Mouse (Mus musculus) heart, postnatal 4 days (tissue): ENCODE data around the gene Bak1. TPM values are rescaled to one million over a fixed set of nuclear protein-coding genes. Genes with fewer than 3 reads are reported as not detected.
A peak's percentile ranks its signal among the peaks of the same experiment; 100 is the strongest.

Experiments used
- DNase-seq: peaks from one replicate; pipeline ENCODE4 v3.0.0; 2021
- total RNA-seq, 2 experiments: library from RNA; stranded (reverse); gene quantifications; 2 replicates each; pipeline ENCODE4 v1.2.3; 2021

The Bak1 gene
- total RNA-seq, 2 experiments from 2014 or later, result 46.8 to 52.4 TPM

DNA sequence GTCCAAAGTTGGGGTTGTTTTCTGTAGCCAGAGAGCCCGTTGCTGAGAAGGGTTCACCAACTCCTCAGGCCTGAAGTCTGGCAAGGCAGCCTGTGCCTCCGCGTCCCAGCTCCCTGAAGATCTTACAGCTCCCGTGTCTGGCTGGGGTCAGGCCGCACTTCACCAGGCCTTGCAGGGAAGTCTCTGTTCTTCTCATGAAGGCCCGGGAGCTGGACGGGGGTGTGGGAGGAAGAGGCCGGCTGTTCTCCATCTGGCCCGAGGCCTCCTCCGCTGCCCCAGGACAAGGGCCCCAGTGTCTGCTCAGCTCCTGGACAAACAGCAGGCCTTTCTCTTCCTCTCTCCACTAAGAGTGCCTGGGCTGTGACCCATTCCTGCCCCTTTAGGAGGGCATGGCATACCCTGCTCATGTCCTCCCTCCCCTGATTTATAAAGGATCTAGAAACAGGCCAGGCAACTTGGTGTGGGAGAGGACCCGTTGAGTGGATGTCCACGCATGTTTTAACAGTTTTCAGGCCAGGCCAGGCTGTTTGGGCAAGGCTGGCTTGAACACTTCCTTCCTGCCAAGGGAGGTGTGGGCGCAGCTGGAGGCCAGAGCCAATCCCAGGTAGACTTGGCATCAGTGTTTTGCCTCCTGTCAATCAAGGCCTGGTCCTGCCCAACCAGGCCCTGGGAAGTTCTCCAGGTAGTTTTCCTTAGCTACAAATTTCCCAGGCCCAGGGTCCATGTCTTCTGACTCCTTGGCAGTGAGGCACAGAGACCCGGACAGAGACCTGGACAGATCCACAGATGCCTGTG lies 19.8 kb upstream of the Bak1 start:
- DNase-seq, result peak; percentile 47

DNA sequence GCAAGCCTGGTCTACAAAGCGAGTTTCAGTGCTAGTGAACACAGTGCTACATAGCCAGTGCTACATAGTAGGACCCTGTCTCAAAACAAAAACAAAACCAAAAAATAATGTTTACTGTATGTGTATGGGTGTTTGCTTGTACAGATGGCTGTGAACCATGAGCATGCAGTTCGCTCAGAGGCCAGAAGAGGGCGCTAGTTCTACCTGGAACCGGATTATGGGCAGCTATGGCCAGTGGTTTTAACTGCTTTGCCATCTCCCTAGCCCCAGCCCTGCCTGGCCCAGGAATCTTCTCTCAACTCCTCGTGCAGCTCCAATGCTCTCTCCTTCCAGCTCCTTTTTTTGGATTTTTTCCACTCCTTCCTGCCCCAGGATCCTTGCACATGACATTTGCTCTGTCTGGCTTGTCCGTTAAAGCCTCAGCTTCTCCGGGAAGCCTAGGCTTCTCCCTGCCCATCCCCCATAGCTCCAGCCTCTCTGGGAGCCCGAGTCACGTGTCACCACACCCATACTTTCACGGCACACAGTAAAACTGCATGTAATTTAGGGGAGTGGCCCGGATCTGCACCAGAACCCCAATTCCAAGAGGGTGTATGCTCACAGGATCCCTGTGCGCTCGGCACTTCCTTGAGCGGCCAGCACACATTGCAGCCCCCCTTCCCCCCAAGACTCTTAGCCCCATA lies 19.1 kb upstream of the Bak1 start:
- DNase-seq, result no peak

DNA sequence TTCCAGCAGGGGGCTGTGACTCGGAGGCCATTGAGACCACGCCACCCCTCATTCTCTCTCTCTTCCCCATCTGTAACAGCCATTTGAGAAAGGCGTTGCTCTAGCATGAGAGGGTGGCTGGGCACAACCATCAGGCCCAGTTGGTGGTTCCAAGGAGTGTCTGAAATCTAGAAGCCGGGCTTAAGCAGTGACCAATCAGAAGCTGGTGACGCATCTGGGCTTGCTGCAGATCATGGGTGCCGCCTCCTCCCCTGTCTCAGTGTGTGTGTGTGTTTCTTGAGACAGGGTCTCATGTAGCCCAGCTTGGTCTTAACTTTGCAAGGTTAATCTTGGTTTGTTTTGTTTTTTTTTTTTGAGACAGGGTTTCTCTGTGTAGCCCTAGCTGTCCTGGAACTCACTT lies 16.4 kb upstream of the Bak1 start:
- no peak for DNase-seq

DNA sequence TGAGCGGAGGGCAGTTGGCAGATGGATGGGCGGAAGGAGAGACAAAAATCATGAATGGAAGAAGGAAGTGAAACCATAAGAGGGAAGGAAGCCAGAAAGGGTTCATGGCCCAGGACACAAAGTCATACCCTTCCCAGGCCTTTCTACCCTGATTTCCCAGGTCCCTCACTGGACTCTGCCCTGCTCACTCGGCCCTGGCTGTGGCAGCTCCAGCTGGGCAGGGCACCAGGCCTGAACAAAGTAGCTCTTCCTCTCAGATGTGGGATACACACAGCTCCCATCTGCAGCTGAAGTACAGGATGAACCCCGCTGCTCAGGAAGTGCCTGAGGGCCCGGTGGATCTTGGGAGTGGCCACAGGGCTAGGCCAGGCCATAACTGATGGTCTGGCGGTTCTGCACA lies 14.0 kb upstream of the Bak1 start:
- no peak for DNase-seq

DNA sequence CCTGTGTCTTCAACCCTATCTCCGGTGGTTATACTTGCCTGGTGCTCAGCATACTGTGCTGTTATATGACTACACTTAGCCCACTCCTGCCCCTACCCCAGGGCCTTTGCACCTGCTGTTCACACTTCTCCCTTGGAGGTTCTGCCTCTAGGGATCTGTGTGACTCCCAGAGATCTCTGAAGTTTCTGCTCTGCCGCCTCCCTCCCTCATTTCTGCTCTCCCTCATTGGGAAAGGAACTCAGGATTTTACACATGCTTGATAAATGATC lies 12.9 kb upstream of the Bak1 start:
- no peak for DNase-seq

DNA sequence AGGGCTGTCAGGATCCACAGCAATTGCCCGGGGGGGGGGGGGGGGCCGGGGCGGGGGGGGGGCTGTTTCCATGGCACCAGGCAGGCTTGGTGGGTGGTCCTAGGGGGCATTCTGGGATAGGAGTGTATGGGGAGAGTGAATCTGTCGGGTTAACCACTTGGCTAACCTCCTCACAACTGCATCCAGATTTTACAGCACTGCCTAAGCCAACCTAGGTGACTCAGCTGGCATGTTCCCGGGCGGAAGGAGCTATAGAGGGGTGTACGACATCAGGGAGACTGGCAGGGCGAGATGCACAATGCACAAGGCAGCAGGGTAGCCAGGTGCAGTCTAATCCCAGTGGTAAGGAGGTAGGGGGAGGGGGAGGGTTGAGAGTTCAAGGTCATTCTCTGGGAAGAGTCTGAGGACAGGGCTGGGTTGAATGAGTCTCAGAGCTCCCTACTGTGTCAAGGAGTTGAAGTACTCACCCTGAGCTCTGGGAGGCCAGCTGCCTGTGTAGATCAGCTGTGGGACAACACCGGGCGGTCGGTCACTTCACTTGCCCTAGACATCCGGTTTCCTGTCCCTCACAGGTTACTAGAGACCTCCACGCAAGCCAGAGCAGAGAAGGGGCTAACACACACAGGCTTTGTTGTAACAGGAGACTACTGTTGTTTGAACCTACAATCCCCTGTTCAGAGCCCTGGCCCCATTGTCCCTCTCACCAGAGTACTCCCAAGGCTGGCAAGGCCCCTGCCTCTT lies 12.4 kb upstream of the Bak1 start:
- no peak for DNase-seq

DNA sequence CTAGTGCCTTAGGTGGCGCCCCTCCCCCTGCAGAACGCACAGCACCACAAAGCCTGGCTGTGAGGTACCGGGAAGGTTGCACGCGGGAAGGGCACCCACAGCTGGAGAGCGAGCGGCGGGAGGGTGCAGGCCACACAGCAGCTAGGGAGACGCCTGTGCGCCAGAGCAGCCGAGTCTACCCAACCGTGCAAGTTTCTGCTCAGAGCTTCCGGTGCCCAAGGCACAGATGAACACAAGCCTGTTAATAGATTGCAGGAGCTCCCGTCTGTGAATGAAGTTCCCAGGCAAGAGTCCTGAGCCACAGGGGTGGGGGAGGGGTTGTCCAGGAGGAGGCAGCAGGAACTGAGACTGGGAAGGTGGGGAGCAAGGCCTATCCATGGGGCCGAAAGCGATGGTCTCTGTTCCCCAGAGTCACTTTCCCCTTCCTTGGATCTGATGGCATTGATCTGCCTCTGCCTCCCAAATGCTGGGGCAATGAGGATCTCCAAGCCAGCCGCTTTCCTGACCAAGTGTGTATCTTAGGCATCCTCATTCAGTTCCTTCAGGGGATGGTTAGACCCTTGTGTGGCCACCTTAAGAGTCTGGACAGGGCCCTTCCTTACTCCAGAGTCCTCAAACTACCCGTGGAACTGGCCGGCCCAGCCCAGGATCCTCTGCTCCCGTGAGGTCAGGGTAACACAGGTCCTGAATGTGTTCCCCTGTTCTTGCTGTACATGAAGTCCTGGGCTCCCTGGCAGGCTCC lies 11.7 kb upstream of the Bak1 start:
- DNase-seq, result no peak

DNA sequence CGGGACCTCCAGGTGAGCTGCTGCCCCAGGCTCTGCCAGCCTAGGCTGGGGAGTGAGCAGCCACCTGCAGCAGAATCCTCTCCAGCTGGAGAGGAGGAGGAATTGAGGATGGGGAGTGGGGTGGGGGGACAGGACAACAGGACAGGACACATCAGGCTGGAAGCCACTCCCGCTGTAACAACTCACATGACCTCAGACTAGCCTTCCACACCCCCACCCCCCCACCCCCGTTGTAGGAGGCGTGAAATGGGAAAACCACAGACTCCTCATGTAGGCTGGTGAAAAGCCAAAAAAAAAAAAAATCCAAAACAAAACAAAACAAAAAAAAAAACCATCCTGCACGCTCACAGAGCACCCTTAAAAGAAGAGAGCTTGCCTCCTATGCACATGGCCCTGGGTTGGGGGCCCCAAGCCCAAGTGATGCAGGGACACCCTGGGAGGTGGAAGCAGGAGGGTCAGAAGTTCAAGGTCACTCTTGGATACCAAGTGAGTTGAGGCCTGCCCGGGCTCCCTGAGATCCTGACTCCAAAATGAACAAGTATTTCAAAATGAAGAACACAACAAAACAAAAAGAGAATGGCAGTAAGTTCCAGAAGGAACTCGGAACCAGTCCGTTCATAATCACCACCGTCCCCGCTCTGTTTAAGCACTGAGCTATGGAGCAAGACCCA lies 10.8 kb upstream of the Bak1 start:
- DNase-seq, result no peak

DNA sequence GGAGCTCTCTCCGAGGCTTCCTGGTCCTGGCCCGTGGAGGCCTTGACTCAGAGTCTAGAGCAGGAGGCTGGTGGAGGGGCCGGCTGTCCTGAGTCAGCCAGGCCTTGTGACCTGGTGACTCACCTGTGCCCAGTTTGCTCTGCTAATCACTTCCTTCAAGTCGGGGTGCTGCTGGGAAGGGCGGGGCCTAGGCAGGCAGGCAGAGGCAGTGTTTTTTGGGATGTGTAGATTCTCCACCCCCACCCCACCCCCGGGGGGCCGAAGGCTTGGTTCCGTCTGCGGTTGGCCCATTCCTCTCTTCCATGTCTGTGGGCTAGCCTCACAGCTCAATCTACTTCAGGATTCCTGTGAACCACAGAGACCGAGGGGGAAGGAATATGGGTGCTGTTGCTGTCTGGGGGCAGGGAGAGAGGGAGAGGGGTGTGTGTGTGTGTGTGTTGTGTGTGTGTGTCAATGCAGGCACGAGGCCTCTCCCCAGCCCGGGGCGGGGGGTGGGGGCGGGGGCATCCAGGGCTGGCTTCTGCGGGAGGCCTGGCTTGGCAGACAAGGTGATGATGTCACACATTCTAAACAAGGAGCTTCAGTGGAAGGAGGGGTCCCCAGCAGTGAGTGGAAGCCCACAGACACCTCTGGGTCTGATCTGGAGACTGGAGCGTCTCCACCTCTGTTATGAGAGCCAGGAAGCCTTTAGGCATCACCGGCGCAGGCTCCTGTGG lies 9.7 kb upstream of the Bak1 start:
- DNase-seq, result no peak

DNA sequence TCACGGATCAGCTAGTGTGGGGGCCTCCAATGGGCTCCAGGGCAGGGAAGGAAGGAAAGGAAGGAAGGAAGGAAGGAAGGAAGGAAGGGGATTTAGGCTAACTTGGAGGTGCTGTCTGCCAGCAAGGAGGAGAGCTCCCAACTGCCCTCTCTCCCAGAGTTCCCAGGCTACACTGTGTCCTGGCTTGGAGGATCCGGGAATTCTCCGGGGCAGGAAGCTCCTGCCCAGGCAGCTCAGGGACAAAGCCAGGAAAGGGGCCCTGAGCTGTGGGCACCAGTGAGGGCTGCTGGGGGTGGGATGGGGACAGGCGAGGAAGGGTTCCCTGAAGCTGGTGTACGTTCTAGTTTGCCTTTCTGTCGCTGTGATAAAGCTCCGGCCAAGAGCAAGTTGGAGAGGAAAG lies 7.7 kb upstream of the Bak1 start:
- DNase-seq, result no peak

DNA sequence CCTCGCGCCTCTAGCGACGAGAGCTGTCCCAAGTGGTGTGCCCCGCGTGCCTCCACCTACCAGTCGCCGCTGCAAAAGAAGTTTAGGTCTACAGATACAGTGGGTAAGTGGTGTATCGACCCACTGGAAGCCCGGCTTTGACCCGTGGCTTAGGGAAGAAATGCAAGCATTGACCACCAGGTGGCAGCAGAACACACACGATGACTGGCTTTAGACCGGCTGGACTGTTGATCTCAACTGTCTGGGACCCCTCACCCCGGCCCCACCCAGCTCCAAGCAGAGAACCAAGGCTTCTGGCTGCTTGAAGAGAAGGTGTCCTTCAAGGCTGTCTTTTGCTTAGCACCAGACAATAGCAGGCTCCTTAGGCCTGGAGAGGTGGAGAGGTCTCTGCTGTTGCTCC lies 4.1 kb upstream of the Bak1 start:
- DNase-seq, result peak; percentile 91

DNA sequence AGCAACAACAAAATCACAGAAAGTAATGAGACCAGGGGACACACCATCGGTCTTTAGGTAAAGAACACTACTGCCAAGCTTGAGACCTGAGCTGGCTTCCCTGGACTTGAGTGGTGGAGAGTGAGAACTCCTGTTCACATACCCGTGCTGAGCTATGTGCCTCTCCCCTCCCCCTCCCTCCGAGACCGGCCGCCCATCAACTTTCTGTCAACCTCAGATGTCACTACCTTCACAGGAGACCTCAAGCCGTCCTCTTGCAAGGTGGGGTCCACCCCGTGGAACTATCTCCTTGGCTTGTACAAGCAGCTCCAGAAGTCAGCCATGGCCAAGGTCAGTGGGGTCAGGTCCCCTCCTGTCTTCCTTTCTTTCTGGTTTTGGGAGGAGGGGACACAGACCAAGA lies 3.5 kb upstream of the Bak1 start:
- no peak for DNase-seq

DNA sequence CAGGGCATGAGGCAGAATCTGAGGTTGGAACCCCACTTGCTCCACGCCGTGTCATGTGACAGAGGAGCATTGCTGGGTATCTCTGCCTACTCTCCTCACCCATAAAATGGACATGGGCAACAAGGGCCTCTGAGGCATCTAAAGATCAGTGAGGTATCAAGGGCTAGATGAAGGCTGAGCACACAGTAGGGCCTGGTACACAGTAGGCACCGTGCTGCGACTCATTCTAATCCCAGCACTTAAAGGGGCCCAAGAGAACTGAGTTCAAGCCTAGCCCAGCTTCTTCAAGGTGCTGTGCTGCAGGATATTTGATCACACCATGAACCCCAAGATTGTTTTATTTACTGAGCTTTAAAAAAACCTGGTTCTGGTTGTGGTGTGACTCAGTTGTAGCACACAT lies 2.1 kb upstream of the Bak1 start:
- no peak for DNase-seq

DNA sequence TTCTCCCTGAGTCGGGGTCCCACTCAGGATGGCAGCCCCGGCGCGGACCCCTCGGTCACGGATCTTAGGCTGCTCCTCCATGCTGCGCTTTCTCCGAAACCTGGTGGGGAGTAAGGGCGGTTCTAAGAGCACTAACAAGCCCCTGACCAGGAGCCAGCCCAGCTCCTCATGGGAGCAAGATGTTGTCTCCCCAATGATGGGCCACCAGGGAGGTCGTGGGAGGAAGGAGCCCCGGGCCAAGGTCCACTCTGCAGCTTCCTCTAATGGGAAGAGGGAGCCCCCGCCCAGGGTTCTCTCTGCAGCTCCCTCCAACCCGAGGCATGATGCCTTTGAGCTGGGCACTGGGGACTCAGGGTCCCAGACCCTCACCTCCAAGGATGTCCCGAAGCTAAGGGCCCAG lies 622 bp upstream of the Bak1 start:
- DNase-seq, result no peak

DNA sequence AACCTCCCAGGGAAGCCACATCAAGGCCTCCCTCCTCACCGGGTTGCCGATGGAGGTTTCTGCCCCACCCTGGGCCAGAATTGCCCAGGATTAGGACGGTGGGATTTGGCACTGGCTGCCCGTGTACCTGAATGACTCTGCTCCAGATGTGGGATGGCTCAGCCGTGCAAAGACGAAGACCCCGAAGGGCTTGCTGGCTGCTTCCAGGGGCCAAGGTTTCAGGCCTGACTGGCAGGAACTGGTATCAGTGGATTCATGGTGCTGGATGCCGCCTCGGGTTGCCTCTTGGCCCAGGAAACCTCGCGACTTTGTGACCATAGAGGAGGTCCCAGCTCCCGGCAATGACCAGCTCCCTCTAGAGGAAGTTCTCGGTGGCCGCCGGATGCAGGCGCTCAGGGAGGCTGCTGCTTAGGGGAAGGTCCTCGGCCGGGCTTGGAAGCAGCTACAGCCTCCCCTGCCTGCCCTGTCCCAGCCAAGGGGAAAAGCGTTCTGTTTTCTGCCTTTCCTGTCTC lies 469 bp downstream of the Bak1 start:
- peak; percentile 95 for DNase-seq

DNA sequence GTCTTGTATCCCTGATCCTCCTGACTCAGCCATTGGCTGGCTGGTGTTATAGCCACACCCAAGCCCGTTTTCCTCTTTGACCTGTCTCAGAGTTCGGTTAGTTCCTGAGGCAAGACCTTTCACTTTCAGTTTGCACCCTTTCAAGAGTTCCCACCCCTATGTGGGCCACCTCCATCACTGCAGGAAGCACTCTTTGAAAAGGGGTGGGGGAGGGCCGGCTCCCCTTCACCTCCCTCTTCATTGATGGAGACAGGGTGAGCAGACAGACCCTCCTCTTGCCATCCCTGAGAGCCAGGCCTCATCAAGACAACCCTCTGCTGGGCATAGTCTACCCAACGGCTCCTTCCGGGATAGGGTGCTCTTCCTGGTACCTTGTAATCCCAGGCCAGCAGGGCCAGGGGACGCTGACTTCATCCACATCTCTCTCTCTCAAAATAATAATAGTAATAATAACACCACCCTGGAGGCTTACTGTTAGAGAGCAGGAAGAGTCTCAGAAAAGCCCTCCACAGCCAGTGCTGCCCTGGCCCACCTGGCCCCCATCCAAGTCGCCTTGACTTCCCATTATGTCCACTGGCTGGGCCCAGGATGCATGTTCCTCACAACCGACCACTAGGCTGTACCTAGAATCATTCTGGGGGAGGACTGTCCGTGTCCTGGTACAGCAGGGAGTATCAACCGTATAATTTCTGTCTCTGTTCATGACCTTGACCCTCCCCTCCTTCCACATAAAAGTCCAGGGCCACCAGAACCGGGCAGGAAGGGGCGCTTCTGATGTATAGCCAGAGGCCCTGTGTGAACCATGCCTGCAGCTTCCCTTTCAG lies 1.1 kb downstream of the Bak1 start:
- peak; percentile 61 for DNase-seq

DNA sequence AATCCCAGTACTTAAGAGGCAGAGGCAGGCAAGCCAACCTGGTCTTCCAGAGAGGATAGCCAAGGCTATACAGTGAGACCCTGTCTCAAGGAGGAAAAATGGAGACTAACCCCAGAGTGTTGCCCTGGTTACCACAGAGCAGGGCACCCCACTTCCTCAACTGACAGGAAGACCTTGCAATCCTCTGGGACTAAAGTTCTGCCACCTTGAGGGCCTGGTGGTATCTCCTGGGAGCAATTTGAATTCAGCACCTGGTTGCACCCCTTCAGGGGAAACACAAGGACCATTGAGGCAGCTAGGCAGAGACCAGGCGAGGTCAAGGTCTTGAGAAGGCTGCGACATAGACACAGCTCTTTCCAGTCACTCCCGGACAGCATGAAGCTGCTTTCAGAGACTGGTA lies 2.9 kb downstream of the Bak1 start:
- no peak for DNase-seq

DNA sequence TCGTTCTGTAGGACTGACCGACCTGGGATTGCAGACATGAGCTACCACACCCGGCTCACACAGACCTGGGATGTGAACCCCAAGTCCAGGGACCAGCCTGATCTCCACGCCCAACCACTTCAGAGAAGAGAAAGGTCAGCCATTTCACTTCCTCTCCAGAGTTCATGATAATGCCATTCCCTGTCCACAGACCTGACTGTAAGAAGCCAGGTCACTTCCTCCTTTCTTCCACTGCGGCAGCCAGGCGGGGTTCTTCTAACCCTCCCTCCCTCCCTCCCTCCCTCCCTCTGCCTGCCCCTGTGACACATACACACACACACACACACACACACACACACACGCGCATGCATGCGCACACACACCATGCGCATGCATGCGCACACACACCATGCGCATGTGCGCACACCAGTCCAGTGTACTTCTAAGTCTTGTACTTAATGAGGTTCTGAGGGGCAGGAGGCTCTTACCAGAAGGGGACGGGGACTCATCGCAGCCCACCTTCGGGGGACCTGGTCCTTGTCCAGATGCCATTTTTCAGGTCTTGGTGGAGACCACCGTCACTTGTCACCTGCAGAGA lies 3.4 kb downstream of the Bak1 start:
- no peak for DNase-seq

DNA sequence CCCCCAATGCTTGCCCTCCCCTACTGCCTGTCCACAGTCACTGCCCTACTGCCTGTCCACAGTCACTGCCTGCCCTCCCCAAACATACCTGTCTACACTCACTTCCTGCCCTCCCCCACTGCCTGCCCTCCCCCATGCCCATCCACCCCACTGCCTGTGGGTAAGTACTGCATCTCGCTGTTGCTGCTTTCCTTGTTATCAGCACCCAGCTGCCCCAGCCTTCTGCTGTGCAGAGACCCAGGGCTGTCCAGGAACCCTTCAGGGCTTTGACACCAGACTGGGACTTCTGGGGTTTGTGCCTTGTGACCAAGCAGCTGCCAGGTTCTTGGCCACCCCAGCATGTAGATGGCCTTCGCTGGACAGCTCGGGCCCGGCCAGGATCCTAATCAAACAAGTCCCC lies 5.5 kb downstream of the Bak1 start:
- DNase-seq, result no peak

DNA sequence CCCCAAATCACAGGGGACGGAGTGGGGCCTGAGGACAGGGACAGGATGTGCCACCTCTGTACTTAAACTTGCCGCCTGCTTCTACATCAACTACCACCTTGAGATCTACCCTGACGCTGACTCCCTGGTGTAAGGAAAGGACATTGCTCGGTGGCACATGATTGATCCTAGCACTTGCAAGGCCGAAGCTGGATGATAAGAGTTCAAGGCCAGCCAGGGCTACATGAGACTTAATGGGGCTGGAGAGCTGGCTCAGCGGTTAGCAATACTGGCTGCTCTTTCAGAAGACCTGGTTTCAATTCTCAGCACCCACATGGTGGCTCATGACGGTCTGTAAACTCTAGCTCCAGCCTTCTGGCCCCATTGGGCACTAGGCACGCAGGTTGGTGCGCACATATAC lies 7.1 kb downstream of the Bak1 start:
- DNase-seq, result no peak
